ENCODE assay signal across 7 mouse cellular contexts in the genomic region with DNA sequence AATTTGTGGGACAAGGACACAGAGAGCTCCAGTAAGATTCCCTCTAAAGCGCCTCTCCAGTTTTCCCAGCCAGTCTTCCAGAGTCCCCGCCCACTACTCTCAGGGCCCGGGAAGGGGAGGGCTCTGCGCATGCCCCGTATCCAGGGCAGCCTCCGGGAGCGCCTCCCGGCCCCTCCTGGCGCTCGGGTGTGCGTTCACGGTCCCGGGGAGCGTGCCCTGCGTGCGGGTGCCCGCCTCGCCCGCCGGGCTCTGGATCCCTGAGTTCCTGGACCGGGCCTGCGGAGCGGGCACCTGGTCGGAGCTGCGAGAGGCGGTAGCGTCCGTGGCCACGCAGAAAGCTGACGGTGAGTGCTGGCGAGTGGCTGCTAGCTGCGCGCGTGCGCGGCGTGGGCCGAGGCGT. TPM values are rescaled to one million over a fixed set of nuclear protein-coding genes. Genes with fewer than 3 reads are reported as not detected.
A peak's percentile ranks its signal among the peaks of the same experiment; 100 is the strongest.
DNase-seq lines count a peak whose midpoint lies in the region; ATAC-seq lines count a peak whose summit lies in the region.

A gene (plus strand): TSS at position 155 of the 400 bp plus-strand sequence.

- peak within 1 kb of the TSS; percentile 97 for H3K27ac ChIP-seq in embryonic facial prominence, embryonic 15.5 days (replicated peaks)
- peak within 1 kb of the TSS; percentile 99 for H3K27ac ChIP-seq in heart, embryonic 10.5 days
- peak within 1 kb of the TSS; percentile 94 for H3K27ac ChIP-seq in kidney, embryonic 16.5 days (ENCODE audit: low read length)
- H3K27ac ChIP-seq in limb, embryonic 15.5 days, result peak within 1 kb of the TSS; percentile 98
- H3K27ac ChIP-seq in midbrain, embryonic 16.5 days (ENCODE audit: low read length), result peak within 1 kb of the TSS; percentile 94
- peak within 1 kb of the TSS; percentile 96 for H3K27ac ChIP-seq in stomach, embryonic 14.5 days (ENCODE audit: low read length)

- peak; percentile 98 for DNase-seq in brain, adult 2 months (ENCODE audit: low read depth, low spot score)
- peak; percentile 94 for DNase-seq in heart, embryonic 10.5 days (ENCODE audit: low spot score)

- under 1% methylated on average over 39 of the region's 39 CpGs for WGBS in embryonic facial prominence, embryonic 15.5 days
- WGBS in heart, embryonic 10.5 days, result under 1% methylated on average over 39 of the region's 39 CpGs
- WGBS in kidney, embryonic 16.5 days, result under 1% methylated on average over 39 of the region's 39 CpGs
- under 1% methylated on average over 39 of the region's 39 CpGs for WGBS in limb, embryonic 15.5 days
- under 1% methylated on average over 36 of the region's 39 CpGs for whole genome bisulfite sequencing in midbrain, embryonic 16.5 days
- under 1% methylated on average over 36 of the region's 39 CpGs for WGBS in stomach, embryonic 14.5 days

- peak; percentile 99 for ATAC-seq in embryonic facial prominence, embryonic 15.5 days (ENCODE audit: insufficient number of reproducible peaks, low FRiP score, low TSS enrichment, low read depth)
- ATAC-seq in kidney, embryonic 16.5 days (ENCODE audit: low FRiP score, low TSS enrichment), result peak; percentile 99
- peak; percentile 98 for ATAC-seq in limb, embryonic 15.5 days (ENCODE audit: insufficient number of reproducible peaks, low FRiP score, low TSS enrichment, low read depth)
- ATAC-seq in midbrain, embryonic 16.5 days, result peak; percentile 99
- ATAC-seq in stomach, embryonic 14.5 days (ENCODE audit: insufficient number of reproducible peaks, insufficient read depth, low FRiP score, low read depth), result peak; percentile 98

- no peaks in the 10 kb centered on the region for H3K27me3 ChIP-seq in embryonic facial prominence, embryonic 15.5 days
- H3K27me3 ChIP-seq in heart, embryonic 10.5 days (ENCODE audit: insufficient read depth, poor library complexity, severe bottlenecking), result no peaks in the 10 kb centered on the region
- no peaks in the 10 kb centered on the region for H3K27me3 ChIP-seq in kidney, embryonic 16.5 days (ENCODE audit: insufficient read depth, low read length)
- no peaks in the 10 kb centered on the region for H3K27me3 ChIP-seq in limb, embryonic 15.5 days
- no peaks in the 10 kb centered on the region for H3K27me3 ChIP-seq in midbrain, embryonic 16.5 days (ENCODE audit: control insufficient read depth, insufficient read depth, low read depth, low read length)
- no peaks in the 10 kb centered on the region for H3K27me3 ChIP-seq in stomach, embryonic 14.5 days (ENCODE audit: control insufficient read depth, insufficient read depth, low read length)

- H3K4me3 ChIP-seq in embryonic facial prominence, embryonic 15.5 days (replicated peaks), result peak within 1 kb of the TSS; percentile 94
- H3K4me3 ChIP-seq in heart, embryonic 10.5 days, result peak within 1 kb of the TSS; percentile 93
- peak within 1 kb of the TSS; percentile 97 for H3K4me3 ChIP-seq in kidney, embryonic 16.5 days (ENCODE audit: low read length)
- peak within 1 kb of the TSS; percentile 89 for H3K4me3 ChIP-seq in limb, embryonic 15.5 days
- H3K4me3 ChIP-seq in midbrain, embryonic 16.5 days (ENCODE audit: low read depth, low read length), result peak within 1 kb of the TSS; percentile 96
- peak within 1 kb of the TSS; percentile 92 for H3K4me3 ChIP-seq in stomach, embryonic 14.5 days (ENCODE audit: low read depth, low read length)

- H3K4me1 ChIP-seq in embryonic facial prominence, embryonic 15.5 days, result peaks cover 27% of the 10 kb centered on the region
- 0 out of 2 replicates have a peak, but pooled peaks cover 12% of the 10 kb centered on the region for H3K4me1 ChIP-seq in heart, embryonic 10.5 days
- H3K4me1 ChIP-seq in kidney, embryonic 16.5 days (ENCODE audit: insufficient read depth, low read length), result peaks cover 29% of the 10 kb centered on the region
- H3K4me1 ChIP-seq in limb, embryonic 15.5 days, result peaks cover 17% of the 10 kb centered on the region
- peaks cover 27% of the 10 kb centered on the region for H3K4me1 ChIP-seq in midbrain, embryonic 16.5 days (ENCODE audit: control insufficient read depth, insufficient read depth, low read length)
- peaks cover 10% of the 10 kb centered on the region; the same call in 1 of the 2 replicates for H3K4me1 ChIP-seq in stomach, embryonic 14.5 days (ENCODE audit: control insufficient read depth, insufficient read depth, low read length)

- peak within 1 kb of the TSS; percentile 60 for H3K4me2 ChIP-seq in embryonic facial prominence, embryonic 15.5 days (replicated peaks)
- peak within 1 kb of the TSS; percentile 61 for H3K4me2 ChIP-seq in kidney, embryonic 16.5 days (replicated peaks; ENCODE audit: low read depth, low read length)
- peak within 1 kb of the TSS; percentile 61 for H3K4me2 ChIP-seq in limb, embryonic 15.5 days
- H3K4me2 ChIP-seq in midbrain, embryonic 16.5 days (ENCODE audit: low read length), result peak within 1 kb of the TSS; percentile 80
- H3K4me2 ChIP-seq in stomach, embryonic 14.5 days (replicated peaks; ENCODE audit: low read depth, low read length), result peak within 1 kb of the TSS; percentile 68

- no peaks in the 10 kb centered on the region for H3K36me3 ChIP-seq in embryonic facial prominence, embryonic 15.5 days
- H3K36me3 ChIP-seq in heart, embryonic 10.5 days, result no peaks in the 10 kb centered on the region
- no peaks in the 10 kb centered on the region for H3K36me3 ChIP-seq in kidney, embryonic 16.5 days (ENCODE audit: insufficient read depth, low read length)
- H3K36me3 ChIP-seq in limb, embryonic 15.5 days, result no peaks in the 10 kb centered on the region
- H3K36me3 ChIP-seq in midbrain, embryonic 16.5 days (ENCODE audit: control insufficient read depth, insufficient read depth, low read length), result no peaks in the 10 kb centered on the region
- H3K36me3 ChIP-seq in stomach, embryonic 14.5 days (ENCODE audit: control insufficient read depth, insufficient read depth, low read length), result no peaks in the 10 kb centered on the region

- H3K9me3 ChIP-seq in embryonic facial prominence, embryonic 15.5 days (replicated peaks), result no peaks in the 10 kb centered on the region
- no peaks in the 10 kb centered on the region for H3K9me3 ChIP-seq in heart, embryonic 10.5 days
- H3K9me3 ChIP-seq in kidney, embryonic 16.5 days (ENCODE audit: low read length), result no peaks in the 10 kb centered on the region
- H3K9me3 ChIP-seq in limb, embryonic 15.5 days, result no peaks in the 10 kb centered on the region
- H3K9me3 ChIP-seq in midbrain, embryonic 16.5 days (replicated peaks; ENCODE audit: control insufficient read depth, low read length, poor library complexity, severe bottlenecking), result no peaks in the 10 kb centered on the region
- H3K9me3 ChIP-seq in stomach, embryonic 14.5 days (ENCODE audit: control insufficient read depth, low read depth, low read length), result no peaks in the 10 kb centered on the region

- H3K9ac ChIP-seq in embryonic facial prominence, embryonic 15.5 days, result peak within 1 kb of the TSS; percentile 96
- H3K9ac ChIP-seq in kidney, embryonic 16.5 days (replicated peaks; ENCODE audit: low read length), result peak within 1 kb of the TSS; percentile 97
- peak within 1 kb of the TSS; percentile 98 for H3K9ac ChIP-seq in limb, embryonic 15.5 days
- H3K9ac ChIP-seq in midbrain, embryonic 16.5 days (ENCODE audit: low read depth, low read length), result peak within 1 kb of the TSS; percentile 93
- H3K9ac ChIP-seq in stomach, embryonic 14.5 days (replicated peaks; ENCODE audit: low read depth, low read length), result peak within 1 kb of the TSS; percentile 91

RNA-seq across cellular contexts. Expression of the gene that starts here (rescaled TPM):
- 22.7 and 24.3 TPM in 2 replicates for polyA plus RNA-seq in embryonic facial prominence, embryonic 15.5 days (2015; fragmentation: Nextera tagmentation; extraction: Ambion mirVana)
- 7.0 and 7.6 TPM in 2 replicates for polyA plus RNA-seq in heart, embryonic 10.5 days (2016; fragmentation: Nextera tagmentation; extraction: Ambion mirVana)
- polyA plus RNA-seq in kidney, embryonic 16.5 days (2015; fragmentation: Nextera tagmentation; extraction: Ambion mirVana), result 16.7 and 19.0 TPM in 2 replicates
- polyA plus RNA-seq in limb, embryonic 15.5 days (2015; fragmentation: Nextera tagmentation; extraction: Ambion mirVana), result 23.3 and 25.6 TPM in 2 replicates
- 39.1 and 45.0 TPM in 2 replicates for polyA plus RNA-seq in midbrain, embryonic 16.5 days (2015; fragmentation: Nextera tagmentation; extraction: Ambion mirVana)
- 35.7 and 36.5 TPM in 2 replicates for polyA plus RNA-seq in stomach, embryonic 14.5 days (2014; fragmentation: Nextera tagmentation; extraction: Ambion mirVana)

Comparison
In these comparisons a context has a peak if more than half of its experiments do, and no peak if none do; other contexts are left out.
1. Peak in every context shown above with its lines: DNase-seq, ATAC-seq, H3K4me3 ChIP-seq and H3K27ac ChIP-seq.